Mouse (Mus musculus): ENCODE data around the gene Gas7. TPM values are rescaled to one million over a fixed set of nuclear protein-coding genes. Genes with fewer than 3 reads are reported as not detected.

Gas7 gene
- total RNA-seq, 4 experiments from 2014 or later = 425 to 480 (median 467) TPM

DNA sequence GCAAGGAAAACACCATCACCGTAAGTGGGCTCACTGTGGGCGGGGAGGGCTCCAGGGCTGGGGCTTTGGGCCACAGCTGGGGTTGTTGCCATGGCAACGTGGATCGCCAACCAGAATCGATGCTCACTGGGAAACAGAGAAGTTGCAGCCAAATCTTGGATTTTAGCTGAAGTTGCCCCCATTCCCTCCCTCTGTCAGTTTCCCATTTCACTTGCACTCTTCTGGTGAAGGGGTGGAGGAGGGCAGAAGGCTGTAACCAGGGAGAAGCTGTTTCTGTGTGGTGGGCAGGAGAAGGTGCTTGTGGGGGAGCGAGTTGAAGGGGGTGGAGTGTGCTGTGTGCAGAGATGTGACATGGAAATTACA is 197.6 kb downstream of the Gas7 start:
- DNase-seq (ENCODE audit: low spot score in 2 of 2) = no peak

DNA sequence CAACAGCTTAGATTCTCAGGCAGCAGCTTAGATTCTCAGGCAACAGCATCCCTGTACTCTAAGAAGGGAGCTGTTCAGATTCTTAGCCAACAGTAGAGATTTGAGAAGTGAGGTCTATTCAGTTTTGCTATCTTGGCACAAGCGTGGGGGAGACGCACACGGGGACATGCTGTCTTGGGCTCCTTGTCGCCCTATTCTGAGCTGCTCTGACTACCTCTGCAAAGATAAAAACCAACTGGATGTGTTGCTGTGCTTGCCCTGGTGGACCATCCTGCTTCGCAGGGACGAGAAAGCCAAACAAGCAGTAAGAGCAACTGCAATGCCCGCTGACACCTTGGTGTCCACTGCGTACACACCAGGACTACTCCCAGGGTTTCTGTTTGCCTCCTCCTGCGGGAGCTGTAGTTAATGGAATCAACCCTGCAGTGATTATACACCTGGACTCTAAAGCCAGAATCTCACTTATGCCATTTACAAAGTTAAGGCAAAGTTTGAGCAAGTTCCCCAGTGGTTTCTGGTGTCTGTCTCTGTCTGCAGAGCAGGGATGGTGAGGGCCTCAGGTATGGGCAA is 198.4 kb downstream of the Gas7 start:
- no peak for DNase-seq (ENCODE audit: low spot score in 2 of 2)

DNA sequence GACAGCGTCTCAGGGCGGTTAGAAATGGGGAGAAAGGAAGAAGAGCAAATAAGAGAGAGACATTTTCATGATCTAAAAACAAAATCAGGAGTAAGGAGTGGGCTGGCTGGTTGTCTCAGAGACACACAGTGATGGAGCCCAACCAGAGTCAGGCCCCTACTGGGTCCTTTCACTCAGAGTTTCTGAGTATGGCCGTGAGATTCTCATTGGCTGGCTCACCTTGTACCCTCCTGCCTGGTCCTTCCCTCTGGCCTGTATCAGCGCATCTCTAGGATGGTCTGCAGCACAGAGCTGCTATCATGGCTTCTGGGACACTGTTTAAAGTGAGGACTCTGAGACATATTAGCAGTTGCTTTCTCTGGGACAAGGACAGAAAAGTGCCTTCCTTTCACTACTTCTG is 199.3 kb downstream of the Gas7 start:
- DNase-seq (ENCODE audit: low spot score in 2 of 2) = no peak

DNA sequence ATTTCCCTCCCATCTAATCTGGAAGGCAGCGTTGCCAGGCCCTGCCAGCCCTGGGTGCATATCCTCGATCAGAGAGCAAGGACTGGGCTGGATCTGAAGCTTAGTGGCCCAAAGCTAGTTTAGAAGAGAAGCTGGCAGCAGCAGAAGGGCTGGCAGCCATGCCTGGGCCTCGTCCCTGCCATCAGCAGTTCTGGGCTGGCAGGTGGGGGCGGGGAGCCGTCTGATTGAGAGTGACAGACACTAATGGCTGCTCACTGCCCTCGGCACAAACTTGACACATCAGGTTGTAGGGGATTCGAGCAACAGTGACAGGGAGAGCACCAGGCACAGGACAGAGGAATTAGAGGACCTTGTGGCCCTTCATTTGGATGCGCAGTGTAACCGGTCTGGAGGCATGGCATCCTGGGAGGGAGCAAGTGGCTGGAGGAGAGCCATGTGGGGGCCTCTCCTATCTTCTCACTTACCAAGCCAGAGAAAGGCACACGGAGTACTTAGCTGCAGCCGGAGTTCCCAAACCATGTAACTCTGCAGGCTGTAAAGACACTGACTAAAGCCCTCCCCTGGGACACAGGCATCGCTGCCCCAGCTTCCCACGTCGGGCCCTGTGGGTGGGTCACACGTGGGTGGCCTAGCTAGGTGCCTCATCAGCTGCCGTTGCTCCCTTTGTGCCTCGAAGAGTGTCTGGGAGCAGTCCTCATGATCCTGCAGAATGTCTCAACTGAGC is 200.2 kb downstream of the Gas7 start:
- peak in 1 of 2 experiments; percentile 62 for DNase-seq (ENCODE audit: low spot score in 2 of 2)

DNA sequence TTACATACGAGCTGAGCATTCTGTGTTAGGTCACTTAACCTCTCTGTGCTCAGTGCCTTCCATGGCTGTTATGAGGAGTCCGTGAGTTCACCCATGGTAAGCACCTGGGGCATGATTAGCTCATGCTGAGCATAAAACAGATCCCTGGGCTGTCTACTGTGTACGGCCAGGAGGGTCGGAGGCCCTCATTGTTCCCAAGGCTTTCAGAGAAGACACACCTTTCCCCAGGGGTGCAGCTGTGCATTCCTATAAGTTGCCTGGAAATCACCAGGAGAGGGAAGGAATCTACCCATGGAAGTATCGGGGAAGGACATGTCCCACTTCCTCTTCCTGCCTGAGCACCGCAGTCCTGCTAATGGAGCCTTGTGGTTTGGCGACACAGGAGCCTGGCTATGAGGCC is 201.1 kb downstream of the Gas7 start:
- no peak for DNase-seq (ENCODE audit: low spot score in 2 of 2)

DNA sequence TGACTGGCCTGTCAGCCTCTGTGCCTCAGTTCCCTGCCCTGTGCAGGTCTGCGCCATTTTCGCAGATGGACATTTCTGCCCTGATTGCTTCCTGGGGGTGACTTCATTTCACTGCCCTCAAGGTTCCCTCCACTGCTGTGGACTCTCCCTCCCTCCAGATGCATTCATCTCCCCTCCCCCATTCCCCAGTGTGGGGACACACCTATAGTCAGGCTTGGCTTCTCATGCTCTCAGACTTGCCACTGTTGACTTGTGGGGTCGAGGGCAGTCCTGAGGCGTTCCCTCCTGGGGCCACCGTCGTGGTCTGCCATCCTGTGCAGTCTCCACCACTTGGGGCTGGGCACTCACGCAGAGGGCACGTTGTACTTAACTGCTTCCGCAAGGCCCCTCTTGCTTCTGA is 201.6 kb downstream of the Gas7 start:
- no peak for DNase-seq (ENCODE audit: low spot score in 2 of 2)

DNA sequence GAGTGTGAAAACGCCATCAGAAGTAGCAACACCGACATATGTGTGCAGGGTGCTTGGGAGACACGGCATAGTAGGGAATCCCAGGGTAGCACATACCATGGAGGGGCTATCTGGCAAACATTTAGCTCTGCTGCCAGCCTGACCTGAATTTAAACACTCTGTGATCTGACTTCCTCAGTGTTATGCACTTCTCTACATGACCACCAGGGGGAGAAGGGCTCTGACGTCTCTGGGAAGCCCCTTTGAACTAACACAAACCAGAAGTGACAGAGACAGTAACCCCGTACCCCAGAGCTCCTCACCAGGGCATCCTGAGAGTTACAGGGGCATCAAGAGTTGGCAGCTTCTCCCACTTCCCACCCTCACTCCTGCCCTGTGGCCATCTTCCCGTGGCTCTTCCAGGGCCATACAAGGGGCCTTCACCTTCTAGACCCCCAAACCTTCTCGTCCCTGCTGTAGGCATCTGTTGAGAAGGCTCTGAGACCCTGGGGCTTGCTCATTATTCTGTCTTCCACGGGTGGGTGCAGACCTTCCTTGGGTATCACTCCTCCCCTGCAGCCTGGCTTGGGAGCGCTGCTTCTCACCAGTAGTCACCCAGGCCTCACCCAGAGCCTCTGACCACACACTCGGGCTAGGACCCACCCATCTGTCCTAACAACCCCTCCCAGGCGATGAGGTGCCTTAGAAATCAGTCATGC is 202.6 kb downstream of the Gas7 start:
- DNase-seq (ENCODE audit: low spot score in 2 of 2) = no peak

DNA sequence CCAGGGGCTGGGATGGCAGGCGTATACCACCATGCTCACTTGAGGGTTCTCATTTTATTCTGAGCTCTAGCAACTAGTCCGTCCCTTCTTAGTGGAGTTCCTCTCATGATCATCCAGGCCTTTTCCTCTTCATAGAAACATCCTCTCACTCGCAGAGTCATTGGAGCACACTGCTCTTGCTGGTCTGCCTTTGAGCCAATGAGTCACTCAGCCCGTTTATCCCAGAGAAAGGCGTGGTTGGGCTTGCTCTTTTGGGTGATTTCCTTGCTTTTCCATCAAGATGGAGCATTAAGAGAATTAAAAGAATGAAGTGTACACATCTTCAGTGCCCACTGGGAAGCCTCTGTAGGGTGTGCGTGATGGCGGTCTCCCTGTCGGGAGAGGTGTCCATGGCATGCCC is 206.2 kb downstream of the Gas7 start:
- no peak for DNase-seq (ENCODE audit: low spot score in 2 of 2)

DNA sequence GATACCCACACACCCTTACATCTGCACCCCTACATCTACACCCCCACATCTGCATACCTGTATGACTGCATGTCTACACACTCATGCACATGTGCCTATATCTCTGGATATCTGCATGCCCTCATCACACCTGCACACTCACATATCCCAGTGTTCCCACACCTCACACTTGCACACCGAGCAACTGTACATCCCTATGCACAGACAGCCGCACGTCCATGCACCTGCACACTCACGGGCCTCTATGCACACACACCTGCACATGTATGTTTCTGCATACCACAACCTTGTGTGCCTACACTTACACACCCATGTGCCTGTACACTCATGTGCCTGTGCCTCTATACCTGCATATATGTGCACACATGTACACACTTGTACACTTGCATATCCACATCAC is 208.2 kb downstream of the Gas7 start:
- no peak for DNase-seq (ENCODE audit: low spot score in 2 of 2)

DNA sequence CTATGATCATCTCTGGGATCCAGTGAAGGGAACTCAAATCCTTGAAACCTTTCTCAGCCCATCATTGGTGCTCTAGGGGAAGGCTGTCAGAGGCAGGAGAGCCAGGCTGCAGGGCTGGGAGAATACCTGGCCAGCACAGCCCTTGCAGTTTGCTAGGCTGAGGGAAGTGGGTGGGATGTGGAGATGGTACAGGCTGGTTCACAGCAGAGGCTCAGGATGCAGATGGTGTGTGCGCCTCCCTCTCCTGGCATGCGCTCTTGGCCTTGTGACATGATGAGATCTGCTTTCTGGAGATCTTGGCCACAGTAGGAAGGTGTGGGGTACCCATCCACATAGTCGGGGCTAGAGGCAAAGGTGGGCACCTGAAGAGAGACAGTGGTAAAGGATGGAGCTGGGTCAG is 209.0 kb downstream of the Gas7 start:
- DNase-seq (ENCODE audit: low spot score in 2 of 2) = peak; percentile 71 to 76

DNA sequence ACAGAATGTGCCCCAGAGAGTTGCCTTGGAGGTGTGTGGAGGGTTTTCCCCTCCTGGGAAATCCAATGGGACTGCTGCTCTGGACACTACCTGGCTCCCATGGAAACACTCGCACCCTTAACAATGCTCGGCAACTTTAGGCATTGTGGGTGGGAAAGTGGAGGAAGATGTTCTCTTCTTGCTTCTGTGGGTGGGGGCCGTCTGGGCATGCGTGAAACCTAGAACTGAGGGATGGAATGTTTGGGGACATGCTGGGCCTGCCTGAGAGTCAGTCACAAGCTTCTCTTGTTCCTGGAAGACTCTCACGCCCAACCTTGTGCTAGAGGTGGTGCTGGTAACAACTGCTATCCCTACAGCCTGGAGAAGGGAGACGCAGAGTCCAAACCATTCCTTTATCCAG is 209.7 kb downstream of the Gas7 start:
- peak in 1 of 2 experiments; percentile 53 for DNase-seq (ENCODE audit: low spot score in 2 of 2)

DNA sequence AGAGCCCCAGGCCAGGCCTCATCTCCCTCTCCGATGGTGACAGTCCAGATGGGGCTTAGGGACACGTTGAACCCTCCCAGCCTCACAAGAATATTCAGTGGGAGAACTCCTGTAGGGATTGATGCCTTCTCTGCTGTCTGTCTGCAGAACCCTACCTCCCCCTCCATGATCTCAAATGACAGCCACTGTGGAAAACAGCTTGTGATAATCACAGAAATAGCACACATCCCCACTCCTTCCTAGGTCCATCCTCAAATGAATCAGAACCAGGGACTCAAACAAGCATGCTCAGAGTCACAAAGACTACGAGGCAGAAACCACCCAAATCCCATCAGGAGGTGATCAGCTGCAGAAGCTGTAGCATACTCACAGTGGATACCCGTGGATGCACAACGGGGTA is 210.9 kb downstream of the Gas7 start:
- no peak for DNase-seq (ENCODE audit: low spot score in 2 of 2)

DNA sequence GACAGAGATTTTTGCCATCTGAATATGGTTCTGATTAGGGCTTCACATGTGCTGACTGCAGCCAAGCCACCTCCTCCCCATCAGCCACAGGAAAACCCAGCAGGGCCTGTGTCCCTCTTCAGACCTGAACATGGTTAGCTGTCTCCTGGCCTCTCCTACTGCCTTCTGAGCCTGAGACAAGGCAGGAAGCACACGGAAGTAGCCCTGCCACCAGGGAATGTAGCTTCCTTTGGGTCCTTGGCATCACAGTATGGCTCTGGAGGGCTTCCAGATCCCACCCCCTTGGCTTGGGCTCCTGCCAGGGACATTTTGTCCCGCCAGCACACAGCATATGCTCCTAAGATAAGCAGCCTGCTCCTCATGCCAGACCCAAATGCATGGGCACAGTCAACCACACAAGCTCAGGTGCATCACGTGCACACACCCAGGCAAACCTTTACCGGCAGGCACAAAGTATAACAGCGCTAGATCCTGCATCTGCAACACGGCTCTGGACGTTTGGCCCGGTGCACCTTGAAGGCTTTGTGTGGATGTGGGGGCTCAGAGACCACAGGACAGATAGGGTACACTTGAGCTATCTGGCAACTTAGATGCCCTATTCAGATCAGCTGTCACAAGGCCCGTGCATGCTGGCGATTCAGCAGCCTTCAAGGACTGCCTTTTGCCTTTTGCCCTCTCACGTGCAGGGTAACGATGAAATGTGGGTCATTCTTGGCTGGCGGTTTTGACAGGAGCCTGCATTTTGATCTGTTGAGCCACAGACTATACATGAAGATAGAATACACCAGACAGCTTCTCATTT is 212.5 kb downstream of the Gas7 start:
- DNase-seq (ENCODE audit: low spot score in 2 of 2) = peak; percentile 77 to 86

DNA sequence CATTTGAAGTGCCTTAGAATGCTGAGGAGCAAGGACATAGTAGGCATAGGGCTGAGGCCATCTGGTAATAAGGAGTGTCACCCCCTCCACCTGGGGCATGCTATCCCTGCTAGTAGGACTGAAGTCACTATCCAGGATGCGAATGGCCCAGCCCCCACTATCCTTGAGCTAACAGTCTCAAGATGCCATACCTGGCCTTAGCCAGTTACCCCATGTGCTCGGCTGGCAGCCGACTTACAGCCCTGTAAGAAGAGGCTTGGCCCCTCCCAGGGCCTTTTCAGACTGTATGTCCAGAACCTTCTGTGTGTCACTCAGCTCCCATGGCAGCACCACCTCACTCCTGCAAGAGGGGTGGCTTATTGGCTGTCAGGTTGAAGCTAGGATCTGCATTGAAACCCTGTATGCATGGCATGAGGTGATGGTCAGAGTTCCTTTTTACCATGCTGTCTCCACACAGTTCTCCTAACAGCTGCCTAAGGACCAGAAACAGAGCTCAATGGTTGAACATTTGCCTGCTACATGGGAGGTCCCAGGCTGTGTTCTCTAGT is 213.3 kb downstream of the Gas7 start:
- no peak for DNase-seq (ENCODE audit: low spot score in 2 of 2)

DNA sequence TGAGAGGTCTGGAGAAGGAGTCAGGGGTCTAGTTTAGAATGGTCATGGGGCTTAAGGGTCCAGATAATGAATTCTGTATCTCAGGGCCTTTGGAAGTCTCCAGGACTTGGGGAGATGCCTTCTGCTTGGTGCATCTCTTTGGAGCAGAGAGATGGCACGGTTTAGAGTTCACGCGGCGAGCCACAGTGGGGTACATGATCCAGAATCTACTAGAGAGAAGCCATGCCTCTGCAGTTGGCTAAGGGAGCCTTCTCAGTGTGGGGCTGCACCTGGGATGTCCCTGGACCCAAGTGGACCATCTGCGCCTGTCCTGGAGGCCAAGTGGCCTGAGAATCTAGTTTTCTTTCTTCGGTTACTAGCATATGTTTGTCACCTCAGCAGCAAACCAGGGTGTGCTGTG is 214.8 kb downstream of the Gas7 start:
- DNase-seq (ENCODE audit: low spot score in 2 of 2) = no peak

DNA sequence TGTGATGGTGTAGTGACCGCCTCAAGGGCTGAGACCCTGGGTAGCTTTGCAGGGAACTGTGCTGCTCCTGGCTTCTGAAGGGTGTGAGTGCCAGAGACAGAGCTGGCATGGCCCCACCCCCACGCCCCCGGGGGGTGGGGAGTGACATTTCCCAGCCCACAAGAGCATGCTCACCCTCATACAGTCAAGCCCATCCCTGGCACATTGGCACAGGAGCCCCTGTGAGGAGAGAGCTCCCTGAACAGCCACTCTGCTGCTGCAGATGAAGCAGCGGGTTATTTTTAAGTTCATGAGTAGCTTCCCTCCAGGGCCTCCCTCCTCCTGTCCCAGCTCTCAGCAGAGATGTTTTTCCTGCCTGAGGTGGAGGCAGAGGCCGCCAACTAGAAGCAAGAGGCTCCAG is 216.9 kb downstream of the Gas7 start:
- no peak for DNase-seq (ENCODE audit: low spot score in 2 of 2)

DNA sequence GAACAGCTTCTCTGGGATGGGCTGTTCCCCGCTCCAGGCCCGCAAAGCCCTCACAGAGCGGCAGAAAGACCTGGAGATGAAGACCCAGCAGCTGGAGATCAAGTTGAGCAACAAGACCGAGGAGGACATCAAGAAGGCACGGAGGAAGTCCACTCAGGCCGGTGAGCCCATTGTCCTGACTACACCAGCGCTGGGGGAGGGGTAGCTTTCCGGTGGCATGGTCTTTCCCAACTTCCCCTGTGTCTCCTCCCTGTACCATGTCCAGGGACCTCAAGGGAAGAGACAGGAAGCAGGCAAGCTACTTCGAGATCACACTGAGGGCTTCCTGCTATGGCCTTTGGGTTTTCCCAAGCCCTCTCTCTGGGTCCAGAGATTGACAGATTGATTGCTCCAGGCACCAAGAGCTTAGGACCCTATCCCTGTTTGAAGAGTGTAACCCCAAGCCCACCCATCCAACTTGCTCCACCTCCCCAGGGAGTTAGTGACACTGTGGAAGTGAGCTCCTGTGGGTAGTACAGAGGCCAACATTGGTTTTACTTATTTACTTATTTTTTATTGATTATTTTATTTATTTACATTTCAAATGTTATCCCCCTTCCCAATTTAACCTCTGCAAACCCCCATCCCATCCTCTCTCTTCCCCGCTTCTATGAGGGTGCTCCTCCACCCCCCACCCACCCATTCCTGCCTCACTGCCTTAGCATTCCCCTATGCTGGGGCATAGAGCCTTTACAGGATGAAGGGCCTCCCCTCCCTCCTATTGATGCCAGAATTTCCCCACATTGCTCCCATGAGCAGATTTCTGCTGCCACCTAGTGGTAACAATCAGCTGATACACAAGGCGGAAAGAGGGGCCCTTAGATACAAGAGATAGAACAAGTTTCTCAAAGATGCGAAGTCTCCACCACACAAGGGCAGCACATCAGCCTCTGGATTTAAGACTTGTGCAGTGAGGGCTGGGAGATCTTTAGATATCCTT is 220.6 kb downstream of the Gas7 start:
- peak in 1 of 2 experiments; percentile 60 for DNase-seq (ENCODE audit: low spot score in 2 of 2)

DNA sequence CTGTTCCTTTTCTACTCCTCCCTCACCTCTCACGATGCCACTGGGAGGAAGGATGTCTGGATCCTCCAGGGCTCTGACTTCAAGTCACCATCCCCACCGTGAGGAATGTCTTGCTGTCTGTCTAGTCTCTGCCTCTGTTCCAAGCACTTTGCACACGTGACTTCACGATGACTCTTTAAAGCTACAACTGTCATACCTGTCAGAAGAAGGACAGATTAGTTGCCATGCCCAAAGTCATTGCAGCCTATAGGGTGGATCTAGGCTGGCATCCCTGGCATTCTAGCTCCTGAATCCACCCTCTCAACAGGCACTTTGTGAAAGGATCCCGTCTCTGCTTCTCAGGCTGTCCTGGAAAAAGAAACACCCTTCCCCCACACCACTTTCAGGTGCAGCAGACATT is 224.1 kb downstream of the Gas7 start:
- no peak for DNase-seq (ENCODE audit: low spot score in 2 of 2)

DNA sequence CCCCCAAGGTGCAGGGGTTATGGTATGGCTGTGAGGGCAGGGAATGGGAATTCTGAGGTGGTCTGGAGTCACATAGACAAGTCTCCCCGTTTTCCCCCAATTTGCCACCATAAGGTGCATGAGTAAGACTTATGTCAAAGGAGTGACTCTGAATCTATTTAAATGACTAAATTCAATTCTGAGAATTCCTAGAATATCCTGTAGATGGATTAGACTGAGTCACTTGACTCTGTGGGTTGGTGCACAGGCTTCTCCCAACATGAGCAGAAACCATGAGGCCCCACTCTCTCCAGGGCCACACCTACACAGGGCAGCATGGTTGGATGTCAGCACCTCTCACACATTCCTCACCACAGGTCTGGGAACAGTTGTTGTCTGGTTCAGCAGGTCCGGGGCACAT is 224.7 kb downstream of the Gas7 start:
- no peak for DNase-seq (ENCODE audit: low spot score in 2 of 2)

DNA sequence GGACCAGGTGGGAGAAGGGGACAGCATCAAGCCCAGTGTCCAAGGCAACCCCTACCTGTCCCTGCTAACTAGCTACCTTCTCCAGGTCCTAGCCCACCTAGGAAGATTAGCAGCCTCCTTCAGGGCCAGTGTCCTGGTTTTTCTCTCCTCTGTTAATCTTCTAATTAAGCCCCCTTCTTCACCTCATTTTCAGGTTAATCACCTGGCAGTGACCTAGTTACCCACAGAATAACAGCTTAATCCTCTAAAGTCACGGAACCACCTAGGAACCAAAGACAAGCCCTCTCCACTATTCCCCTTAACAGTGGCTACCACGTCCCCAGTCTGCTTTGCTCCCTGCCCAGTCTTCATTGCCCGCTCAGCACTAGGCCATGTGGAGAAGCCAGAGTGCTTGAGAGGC is 226.6 kb downstream of the Gas7 start:
- no peak for DNase-seq (ENCODE audit: low spot score in 2 of 2)

DNA sequence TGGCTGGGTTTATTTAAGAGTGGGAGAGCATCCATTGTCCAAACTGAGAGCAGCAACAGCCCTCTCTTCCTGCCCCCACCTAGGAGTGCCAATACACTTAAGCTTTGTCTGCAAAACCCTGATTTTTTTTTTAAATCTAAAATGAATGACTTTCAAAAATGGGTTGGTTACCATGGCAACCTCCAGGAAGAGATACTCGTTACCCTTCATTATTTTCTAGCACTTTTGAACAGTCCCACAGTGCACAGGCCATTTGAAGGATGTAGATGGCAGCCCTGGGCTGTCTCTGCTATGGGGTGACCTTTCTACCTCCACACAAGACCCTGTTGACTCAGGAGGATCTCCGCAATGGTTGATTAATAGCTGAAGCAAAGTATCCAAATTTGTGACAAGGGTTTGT is 230.9 kb downstream of the Gas7 start:
- no peak for DNase-seq (ENCODE audit: low spot score in 2 of 2)

Measured in layer of hippocampus, adult 8-10 months (tissue).